Mouse (Mus musculus): Measurements from ENCODE around the gene Gpr39. TPM values are rescaled to one million over a fixed set of nuclear protein-coding genes. Genes with fewer than 3 reads are reported as not detected.

Gene Gpr39
- polyA plus RNA-seq (2012; rRNA removed), result 6.7 and 9.2 TPM in 2 replicates

DNA sequence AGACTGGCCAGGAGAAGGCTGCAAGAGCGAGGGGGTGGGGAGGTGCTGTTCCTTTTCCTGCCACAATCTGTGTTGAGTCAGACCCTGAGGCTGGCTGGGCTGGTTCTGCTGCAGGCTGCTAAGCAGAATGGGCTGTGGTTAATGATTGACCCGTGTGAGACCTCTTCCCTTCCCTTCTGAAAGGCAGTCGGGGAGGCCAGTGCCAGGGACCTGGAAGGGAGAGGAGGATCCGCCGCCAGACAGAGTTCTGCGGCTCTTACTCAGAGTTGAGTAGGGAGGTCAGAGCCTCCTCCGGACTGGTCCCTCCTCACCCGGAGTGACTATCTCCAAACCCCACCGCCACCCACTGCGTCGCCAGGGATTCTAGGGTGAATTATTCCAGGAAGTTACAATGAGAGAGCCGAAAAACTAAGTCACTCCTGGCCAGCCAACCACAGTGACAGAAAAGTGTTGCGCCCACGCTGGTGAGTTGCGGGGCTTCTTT, at the start of gene Gpr39:
Gpr39 (plus strand) TSS at position 206 of the 484 bp plus-strand sequence.

DNA sequence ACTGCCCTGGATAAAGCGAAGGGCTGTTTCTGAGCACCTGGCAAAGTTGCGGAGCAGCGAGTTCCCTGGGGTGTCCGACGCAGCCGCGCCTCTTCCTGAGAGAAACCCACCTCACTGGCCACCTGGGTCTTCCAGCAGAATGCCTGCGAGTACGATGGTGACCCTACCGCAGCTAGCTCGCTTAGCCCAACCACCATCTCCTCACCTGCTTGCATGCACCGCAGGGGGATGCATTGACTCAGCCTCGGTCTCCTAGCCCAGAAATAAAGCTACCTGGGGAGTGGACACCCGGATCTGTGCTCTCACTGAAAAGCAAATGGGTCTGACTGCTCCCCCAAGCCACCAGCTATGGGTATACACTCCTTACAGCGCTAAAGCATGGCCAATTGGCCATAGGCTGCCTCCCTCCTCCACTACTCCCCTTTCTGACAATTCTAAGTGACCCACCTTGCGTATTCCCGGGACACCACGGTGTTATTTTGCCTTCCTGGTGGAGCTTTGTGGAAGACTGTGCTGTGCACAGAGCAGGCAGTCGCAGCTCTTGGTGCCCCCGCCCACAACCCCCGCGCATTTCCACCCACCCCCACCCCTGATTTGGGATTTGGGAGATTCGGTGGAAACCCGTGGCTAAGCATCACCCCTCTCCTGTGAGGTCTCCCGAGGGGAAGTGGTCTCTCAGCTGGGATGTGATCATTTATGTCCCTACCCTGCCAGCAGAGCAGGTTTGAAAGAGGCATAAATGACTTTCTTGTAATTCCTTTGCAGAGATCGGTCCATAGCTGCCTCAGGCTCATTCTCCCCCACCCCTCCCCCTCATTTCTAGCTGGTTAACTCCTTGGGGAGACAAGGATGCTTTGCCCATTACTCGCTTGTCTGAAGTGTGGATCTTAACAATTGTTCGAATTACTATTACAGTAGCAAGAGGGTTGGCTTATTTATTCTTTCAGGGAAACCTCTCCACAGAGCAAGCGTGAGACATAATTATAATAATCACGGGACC, 236.1 kb downstream of the Gpr39 start, which contains the start of gene Lypd1:
Lypd1 (minus strand) TSS at position 501 of the 1,000 bp plus-strand sequence.

Other genes with a start within 250 kb of the Gpr39 start
- gene Actr3, start 241.3 kb upstream of the Gpr39 start, polyA plus RNA-seq (2012; rRNA removed), result 30.0 and 31.2 TPM in 2 replicates
- gene Slc35f5, start 116.4 kb upstream of the Gpr39 start, polyA plus RNA-seq (2012; rRNA removed), result 19.9 and 22.4 TPM in 2 replicates
- gene Lypd1, start 236.1 kb downstream of the Gpr39 start, polyA plus RNA-seq (2012; rRNA removed), result 1.2 and 2.4 TPM in 2 replicates

Measured in ovary, adult 2 months (tissue).